Mouse (Mus musculus): ENCODE data around the gene Hs2st1. TPM values are rescaled to one million over a fixed set of nuclear protein-coding genes. Genes with fewer than 3 reads are reported as not detected.
A peak's percentile ranks its signal among the peaks of the same experiment; 100 is the strongest.

The Hs2st1 gene
- total RNA-seq, 2 experiments from 2014 or later: 38.4 to 40.5 TPM

- DNase-seq (ENCODE audit: low spot score in 2 of 2): no peak
- H3K4me3 ChIP-seq: no peak overlapping the region
- H3K27ac ChIP-seq: no peak overlapping the region
- TF ChIP-seq CTCF (conservative IDR thresholded peaks at IDR 0.05): no peak
These were observed 68.1 kb downstream of the Hs2st1 start for GRCm38 (mm10) chr3:144501930-144502329.

DNA sequence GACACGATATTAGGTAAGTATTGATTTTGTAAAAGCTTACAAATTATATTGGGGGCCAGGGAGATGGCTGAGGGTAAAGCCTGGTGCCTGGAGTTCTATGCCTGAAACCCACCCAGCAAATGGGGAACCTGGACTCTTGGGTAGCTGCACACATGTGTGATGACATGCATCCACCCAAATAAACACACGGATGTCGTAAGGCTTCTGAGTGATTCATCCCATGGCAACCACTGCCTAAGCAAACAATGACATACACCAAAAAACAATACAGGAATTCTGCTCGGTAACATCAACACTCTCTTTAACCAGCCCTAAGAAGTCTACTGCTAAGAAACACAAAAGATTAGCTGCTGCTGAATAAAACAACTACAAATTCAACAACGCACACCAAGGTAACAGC is 73.2 kb downstream of the Hs2st1 start:
- DNase-seq (ENCODE audit: low spot score in 2 of 2): no peak
- Histone ChIP-seq H3K27ac (peak overlapping the region; percentile 41; the same call in 1 of the 2 replicates), H3K4me3 (no peak overlapping the region)
- TF ChIP-seq CTCF (conservative IDR thresholded peaks at IDR 0.05): no peak

DNA sequence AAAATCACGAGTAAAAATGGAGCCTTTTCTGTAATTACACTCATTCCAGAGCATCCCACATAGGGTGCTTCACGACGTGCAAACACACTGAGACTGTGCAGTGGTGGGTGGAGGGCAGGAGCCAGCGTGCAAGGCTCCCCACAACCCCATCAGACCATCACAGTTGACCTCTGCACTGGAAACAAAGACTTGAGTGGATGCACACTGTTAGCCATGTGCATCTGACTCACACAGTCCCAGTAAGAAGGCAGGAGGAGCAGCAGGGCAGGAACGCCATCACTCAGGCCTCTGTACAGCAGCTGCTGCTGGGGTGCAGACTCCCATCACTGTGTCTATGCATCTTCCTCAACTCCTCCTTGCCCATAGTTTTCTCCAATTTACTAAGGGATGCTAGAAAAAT is 75.1 kb downstream of the Hs2st1 start:
- DNase-seq (ENCODE audit: low spot score in 2 of 2): no peak
- Histone ChIP-seq H3K27ac (no peak overlapping the region; the same call in 1 of the 2 replicates), H3K4me3 (no peak overlapping the region)
- TF ChIP-seq CTCF (conservative IDR thresholded peaks at IDR 0.05): no peak

- TF ChIP-seq CTCF (conservative IDR thresholded peaks at IDR 0.05): no peak
- DNase-seq (ENCODE audit: low spot score in 2 of 2): no peak
- Histone ChIP-seq H3K27ac (no peak overlapping the region), H3K4me3 (no peak overlapping the region)
These were observed 81.2 kb downstream of the Hs2st1 start for GRCm38 (mm10) chr3:144488787-144489186.

DNA sequence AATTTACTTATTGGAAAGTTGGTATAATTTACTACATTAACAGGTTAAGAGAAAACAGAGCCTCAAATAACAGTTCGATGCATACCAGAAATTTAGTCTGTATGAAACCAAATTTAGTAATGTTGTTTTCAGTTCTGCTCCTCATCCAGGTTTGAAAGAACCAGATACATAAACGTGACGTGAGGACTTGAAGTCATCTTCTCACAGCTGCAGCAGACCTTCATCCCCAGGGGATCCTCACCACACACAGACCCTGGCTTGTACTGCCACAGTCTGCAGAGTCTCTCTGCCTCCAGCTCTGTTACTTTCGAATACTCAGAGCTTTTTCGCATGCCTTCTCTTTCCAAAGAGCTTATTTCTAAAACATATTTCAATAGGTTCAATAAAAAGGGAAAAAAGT is 89.4 kb downstream of the Hs2st1 start:
- no peak for DNase-seq (ENCODE audit: low spot score in 2 of 2)
- no peak overlapping the region for H3K27ac ChIP-seq
- H3K4me3 ChIP-seq: no peak overlapping the region
- no peak for TF ChIP-seq CTCF (conservative IDR thresholded peaks at IDR 0.05)

DNA sequence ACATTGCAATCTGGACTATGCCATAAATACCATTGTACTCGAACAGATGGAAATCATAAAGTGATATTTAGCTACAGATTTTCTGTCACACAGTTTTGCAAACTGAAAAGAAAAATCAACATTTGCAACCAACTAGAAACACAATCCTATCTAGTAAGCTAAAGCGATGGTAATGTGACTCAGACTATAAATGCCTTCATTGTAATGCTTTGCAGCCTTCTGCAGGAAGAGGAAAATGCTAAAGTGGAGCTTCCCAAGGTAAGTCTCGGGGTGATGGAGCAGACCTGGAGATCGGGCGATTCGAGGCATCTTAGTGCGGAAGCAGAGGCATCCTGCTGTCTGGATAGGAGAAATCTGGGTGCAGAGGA is 91.6 kb downstream of the Hs2st1 start:
- no peak for DNase-seq (ENCODE audit: low spot score in 2 of 2)
- H3K27ac ChIP-seq: peak overlapping the region; percentile 52
- H3K4me3 ChIP-seq: no peak overlapping the region
- TF ChIP-seq CTCF (conservative IDR thresholded peaks at IDR 0.05): no peak

DNA sequence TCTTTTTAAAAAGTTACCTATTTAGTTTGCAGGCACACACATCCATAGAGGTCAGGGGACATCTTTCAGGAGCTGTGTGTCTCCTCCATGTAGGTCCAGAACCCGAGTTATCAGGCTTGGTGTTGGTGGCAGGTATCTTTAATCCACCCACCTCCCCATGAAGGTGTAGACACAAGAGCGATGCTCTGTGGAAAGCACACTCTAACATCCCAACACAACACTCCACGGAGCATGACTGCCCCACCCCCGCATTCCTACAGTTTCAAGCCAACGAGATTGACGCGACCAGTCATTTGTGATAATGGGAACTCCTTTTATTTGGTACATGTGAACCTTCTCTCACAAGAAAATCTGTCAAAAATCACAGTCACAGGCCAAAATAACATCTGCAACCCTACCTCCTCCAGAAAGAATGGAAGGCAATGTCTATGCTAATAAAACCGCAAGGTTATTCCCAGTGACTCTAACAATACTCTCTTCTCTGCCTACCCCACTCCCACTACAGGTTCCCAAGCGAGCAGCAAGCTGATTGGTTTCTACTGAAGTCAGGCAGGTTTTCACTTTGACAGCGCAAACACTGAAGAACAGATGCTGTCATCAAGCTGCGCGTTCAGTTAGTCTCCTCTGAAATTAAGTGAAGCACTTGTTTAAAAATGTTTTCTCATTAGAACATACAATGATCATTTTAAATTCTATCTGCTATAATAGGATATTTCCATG is 92.1 kb downstream of the Hs2st1 start:
- Histone ChIP-seq H3K27ac (peak overlapping the region; percentile 52), H3K4me3 (peak overlapping the region; percentile 23; the same call in 1 of the 2 replicates)
- no peak for TF ChIP-seq CTCF (conservative IDR thresholded peaks at IDR 0.05)
- DNase-seq (ENCODE audit: low spot score in 2 of 2): peak; percentile 50 to 55

GRCm38 (mm10) chr3:144475891-144476290 is 94.1 kb downstream of the Hs2st1 start:
- no peak overlapping the region for H3K4me3 ChIP-seq
- no peak for TF ChIP-seq CTCF (conservative IDR thresholded peaks at IDR 0.05)
- no peak overlapping the region for H3K27ac ChIP-seq
- DNase-seq (ENCODE audit: low spot score in 2 of 2): no peak

DNA sequence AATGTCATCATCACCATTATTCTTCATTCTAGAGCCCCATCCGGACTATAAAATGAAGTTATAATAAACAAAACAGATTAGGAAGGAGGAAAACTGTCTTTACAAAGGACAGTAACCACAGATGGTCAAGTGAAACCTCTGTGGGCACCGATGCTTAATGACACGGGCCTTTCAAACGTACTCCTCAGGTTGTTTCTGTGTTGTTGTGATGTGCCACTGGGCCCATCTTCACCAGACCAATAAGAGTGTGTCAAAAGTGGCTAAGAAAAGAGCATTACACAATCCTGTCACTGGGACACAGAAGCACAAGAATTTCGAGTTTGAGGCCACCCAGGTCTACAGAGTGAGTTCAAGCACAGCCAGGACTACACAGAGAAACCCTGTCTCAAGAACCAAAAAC is 95.3 kb downstream of the Hs2st1 start:
- H3K4me3 ChIP-seq: no peak overlapping the region
- no peak for DNase-seq (ENCODE audit: low spot score in 2 of 2)
- no peak overlapping the region for H3K27ac ChIP-seq
- no peak for TF ChIP-seq CTCF (conservative IDR thresholded peaks at IDR 0.05)

DNA sequence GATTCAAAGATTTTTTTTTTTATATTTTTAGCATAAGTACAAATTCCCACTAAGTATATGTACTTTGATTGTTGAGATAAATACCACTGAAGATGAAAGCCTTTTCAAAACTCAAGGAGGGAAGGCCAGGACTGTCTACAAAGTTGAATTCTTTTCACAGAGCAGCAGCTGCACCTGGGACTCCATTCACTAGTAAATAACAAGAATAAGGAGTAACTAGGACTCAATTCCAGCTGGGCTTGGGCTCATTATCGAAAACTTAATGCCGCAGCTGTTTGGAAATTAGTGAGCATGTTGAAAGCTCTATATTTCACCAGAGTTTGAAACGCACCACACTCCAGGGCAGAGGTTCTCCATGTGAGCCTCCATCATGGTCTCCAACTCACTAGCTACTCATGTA is 98.0 kb downstream of the Hs2st1 start:
- DNase-seq (ENCODE audit: low spot score in 2 of 2): no peak
- H3K27ac ChIP-seq: no peak overlapping the region
- TF ChIP-seq CTCF (conservative IDR thresholded peaks at IDR 0.05): no peak
- H3K4me3 ChIP-seq: no peak overlapping the region

DNA sequence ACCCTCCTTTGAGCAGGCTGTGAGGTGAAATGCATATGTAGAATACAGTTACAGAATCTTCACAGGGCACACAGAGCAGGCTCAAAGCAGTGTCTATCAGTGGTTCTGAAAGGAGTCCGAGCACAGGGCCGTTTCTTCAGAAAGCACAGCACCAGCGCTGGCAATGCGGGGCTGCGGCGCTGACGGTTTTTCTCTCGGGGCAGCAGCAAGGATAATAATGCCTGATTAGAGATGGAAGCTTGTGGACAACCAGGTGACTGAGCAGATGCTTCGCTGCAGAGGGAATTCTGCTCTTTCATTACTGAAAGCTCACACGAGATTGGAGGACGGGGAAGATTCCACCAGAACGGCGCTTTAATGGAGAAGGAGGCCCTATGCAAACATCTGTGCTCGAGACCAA is 99.1 kb downstream of the Hs2st1 start:
- no peak for DNase-seq (ENCODE audit: low spot score in 2 of 2)
- Histone ChIP-seq H3K27ac (no peak overlapping the region; the same call in 1 of the 2 replicates), H3K4me3 (no peak overlapping the region)
- TF ChIP-seq CTCF (conservative IDR thresholded peaks at IDR 0.05): no peak

DNA sequence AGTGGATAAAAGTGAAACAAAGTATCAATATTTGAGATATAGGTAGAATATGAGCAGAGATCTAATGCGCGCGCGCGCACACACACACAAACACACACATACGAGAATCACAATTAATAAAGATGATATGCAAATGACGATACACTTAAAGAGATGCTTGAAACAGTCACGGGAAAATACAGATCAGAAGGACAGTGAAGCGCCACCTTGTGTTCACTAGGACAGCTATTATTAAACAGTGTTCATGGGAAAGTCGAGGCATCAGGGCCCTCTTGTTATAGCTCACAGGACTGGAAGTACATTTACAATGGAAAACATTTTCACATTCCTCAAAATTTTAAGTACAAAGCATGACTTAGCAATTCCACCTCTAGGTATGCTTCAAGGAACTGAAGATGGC is 102.5 kb downstream of the Hs2st1 start:
- Histone ChIP-seq H3K27ac (no peak overlapping the region), H3K4me3 (no peak overlapping the region)
- DNase-seq (ENCODE audit: low spot score in 2 of 2): no peak
- TF ChIP-seq CTCF (conservative IDR thresholded peaks at IDR 0.05): peak; percentile 76

DNA sequence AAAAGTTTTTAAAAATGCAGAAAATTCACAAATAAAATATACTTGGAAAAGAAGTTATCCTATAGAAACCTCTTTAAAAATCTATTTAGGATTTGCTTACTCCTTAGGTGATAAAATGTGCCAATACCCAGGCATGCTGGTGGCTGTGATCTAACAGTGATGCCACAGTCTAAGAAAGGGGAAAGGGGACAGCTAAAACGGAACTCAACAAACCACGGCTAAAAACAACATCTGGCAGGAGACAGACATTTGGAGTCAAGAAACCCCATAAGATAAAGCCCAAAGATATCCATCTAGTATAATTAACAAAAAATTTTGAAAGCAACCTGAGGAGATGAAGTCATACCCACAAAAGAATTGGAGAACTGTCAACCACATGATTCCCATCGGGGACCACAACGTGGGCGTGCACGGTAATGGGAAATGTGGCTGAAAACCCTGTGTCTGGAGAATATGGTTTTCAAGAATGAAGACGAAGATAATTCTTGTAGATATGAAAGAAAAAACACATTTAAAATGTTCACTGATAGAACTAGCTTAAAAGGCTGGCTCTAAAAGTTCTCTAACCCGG is 103.8 kb downstream of the Hs2st1 start:
- TF ChIP-seq CTCF (conservative IDR thresholded peaks at IDR 0.05): no peak

DNA sequence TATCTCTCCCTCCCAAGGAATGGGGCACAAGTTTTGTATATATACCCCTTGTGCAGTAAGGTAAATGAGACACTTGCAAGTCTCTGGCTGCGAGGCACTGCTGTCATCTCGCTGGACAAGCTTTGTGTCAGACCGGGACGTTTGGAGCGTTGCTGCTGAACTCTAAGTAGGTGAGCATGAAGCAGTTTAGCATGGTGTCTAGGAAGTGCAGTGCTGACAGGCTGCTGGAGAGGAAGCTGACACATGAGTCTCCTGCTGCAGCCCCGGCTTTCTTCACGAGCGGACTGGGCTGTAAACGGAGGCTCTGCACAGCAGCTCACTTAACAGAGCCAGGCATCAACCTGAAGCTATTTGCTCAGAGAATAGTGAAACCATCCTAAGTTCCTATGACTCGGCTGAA is 107.3 kb downstream of the Hs2st1 start:
- no peak for TF ChIP-seq CTCF (conservative IDR thresholded peaks at IDR 0.05)
- DNase-seq (ENCODE audit: low spot score in 2 of 2): no peak
- Histone ChIP-seq H3K4me3 (no peak overlapping the region), H3K27ac (no peak overlapping the region)

More for the DNA sequence above, 103.8 kb downstream of the Hs2st1 start:
- H3K4me3 ChIP-seq: no peak overlapping the region
- no peak for DNase-seq (ENCODE audit: low spot score in 2 of 2)
- H3K27ac ChIP-seq: no peak overlapping the region
